Mouse (Mus musculus): ENCODE measurements around the gene Relb.

Gene Relb

DNA sequence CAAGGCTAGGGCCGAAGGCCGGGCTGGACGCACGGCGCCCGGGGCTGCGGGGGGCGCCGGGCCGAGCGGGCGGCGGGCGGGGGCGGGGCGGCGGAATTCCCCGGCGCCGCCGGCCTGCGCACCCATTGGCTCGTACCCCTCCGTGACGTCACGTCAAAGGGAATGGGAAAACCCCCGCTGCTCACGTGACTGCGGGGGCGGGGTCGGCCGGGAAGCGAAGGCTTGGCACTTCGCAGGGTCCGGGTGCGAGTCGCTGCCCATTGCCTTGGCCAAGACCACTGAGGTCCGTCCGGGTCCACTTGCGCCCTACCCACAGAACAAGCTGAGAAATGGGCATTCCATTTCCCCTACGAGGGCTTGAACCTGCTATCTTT is at the start of gene Relb:
TSS of gene Relb (minus strand) at position 78 of the 374 bp plus-strand sequence.
- peak; percentile 82 to 88 for DNase-seq (ENCODE audit: low spot score in 2 of 2)

DNA sequence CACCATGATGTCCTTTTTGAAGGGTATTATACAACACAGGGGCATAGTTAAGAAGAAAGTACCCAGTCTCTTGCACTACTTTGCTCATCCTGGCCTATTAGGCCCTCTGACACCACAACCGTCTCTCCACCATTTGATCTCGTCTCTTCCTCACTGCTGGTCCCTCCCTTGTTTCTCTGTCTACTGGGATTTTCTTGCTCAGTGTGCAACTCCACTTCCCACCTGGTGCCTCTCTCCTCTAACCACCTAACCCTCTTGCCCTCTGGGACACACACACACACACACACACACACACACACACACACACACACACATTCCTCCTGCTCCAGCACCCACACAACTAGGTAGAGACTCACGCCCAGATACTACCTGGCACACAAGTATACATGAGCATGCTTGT is 49.7 kb upstream of the Relb start:
- DNase-seq (ENCODE audit: low spot score in 2 of 2): no peak

DNA sequence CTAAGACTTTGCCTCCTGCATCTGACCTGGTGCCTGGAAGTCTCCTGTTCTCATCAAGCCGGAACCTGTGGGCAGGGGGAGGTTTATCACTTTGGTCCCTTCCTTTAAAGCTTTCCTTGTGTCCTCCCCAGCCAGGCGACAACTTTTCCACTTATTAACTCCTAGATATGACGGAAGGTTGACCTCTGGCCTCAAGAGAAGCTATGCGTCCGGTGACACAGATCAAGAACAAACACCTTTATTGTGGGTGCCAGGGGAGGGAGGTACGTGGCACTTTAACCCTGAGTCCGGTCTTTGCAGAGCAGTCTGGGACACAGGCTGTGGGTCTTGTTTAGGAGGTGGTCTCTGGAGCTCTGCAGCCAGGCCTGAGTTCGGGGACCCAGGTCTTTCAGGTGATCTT is 48.6 kb upstream of the Relb start, which contains the start of gene Apoc2:
TSS of gene Apoc2 (minus strand) at position 70 of the 400 bp plus-strand sequence.
- DNase-seq (ENCODE audit: low spot score in 2 of 2): no peak

DNA sequence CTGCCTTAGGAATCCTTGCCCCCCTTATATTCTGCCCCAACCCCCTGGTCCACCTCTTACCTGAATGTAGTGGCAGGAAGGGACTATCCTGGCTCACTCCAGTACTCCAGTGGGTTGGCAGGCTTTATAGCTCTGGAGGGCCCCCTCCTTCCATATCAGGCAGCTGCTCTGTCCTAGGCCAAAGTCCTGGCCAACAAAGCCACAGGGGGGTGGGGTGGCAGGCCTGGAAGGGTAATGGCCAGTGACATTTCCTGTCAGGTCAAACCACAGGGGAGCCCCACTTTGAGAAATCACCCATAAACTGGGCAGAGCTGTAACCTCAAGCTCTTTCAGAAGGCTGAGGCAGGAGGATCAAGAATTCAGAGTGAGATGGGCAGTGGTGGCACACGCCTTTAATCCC is 47.4 kb upstream of the Relb start:
- DNase-seq (ENCODE audit: low spot score in 2 of 2): no peak

DNA sequence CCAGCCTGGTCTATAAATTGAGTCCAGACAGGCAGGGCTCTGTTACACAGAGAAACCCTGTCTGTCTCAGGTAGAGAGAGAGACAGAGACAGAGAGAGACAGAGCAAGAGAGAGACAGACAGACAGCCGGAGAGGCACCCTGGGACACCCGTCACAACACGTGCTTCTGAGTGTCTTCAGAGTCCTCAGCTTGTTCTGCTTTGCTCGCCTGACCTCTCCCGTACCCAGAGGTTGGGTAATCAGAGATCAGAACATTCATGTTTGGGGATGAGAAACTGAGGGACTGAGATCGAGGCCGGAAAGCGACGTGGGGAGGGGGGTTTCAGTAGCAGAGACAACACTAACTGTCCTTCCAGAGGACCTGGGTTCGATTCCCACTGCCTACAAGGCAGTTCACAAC is 46.6 kb upstream of the Relb start:
- no peak for DNase-seq (ENCODE audit: low spot score in 2 of 2)

DNA sequence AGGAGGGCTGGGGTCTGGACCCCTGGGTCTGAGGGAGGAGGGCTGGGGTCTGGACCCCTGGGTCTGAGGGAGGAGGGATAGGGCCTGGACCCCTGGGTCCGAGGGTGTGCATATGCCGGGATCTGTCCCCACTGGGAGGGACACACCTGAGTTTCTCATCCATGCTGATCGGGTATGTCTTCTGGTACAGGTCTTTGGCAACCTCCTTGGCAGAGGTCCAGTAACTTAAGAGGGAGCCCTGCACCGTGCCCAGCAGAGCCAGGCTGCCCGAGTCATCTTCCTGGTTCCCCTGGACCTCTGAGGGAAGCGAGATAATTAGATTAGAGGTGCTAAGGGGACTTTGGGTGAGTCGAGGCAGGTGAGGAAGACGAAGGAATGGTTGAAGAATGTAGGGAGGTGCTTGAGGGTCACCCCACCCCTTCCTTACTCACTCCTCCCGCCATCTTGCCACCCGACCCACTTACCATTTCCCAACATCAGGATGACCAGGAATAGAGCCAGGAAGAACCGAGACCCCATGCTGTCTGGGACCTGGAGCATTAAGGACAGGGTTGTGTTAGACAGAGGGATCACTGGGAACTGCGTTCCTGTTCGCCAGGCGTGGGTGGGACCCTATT is 44.0 kb upstream of the Relb start:
- no peak for DNase-seq (ENCODE audit: low spot score in 2 of 2)

DNA sequence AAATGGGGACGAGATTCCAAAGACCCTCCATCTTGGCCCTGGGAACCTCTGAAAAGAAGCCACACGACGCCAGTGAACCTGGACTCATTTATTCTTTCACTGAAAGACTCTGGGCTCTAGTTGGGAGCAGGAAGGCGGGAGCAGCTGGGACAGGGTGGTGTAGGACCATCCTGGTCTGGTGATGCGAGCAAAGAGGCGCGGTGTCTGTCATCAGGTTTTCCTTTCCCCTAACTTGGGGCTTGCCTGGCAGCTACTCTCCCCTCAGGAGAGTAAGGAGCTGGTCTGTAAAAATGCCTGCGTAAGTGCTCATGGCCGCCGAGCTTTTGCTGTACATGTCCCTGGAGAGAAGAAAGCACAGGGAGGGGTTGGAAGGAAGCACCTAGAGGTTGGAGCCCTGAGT is 42.3 kb upstream of the Relb start:
- no peak for DNase-seq (ENCODE audit: low spot score in 2 of 2)

DNA sequence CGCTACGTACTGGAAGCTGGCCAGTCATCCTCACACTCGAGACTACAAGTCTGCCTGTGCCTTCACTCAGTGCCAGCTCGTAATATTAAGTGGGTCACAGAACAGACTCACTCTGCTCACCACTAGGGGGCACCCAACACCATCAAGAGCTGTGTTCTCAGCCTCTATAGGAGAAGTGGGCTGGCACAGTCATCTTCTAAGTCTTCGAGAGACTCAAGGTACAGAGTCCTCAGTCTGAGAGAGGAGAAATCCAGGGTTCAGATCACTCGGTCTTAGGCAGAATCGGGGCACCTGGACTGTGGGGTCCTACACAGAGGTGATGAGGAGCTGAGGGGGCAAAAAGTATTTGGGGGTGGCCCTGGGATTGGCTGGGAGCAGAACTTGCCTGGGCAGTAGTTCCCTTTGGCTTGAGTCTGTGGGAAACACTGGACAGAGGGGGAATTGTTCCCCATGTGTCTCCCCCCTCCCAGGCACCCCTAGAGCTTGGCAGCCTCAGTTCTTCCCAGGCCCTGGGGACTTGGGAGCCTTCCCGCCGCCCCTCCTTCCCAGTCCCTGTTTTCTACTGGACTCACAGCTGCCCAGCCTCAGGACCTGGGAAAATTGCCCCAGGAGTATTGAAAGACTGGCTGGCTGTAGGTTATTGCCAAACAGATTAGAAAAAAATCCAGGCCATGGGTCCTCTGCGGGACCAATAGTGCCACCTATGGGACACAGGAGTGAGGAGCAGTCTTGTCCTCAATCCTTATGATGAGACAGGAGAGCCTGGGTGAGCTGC is 39.9 kb upstream of the Relb start:
- DNase-seq (ENCODE audit: low spot score in 2 of 2): peak; percentile 85 to 92

DNA sequence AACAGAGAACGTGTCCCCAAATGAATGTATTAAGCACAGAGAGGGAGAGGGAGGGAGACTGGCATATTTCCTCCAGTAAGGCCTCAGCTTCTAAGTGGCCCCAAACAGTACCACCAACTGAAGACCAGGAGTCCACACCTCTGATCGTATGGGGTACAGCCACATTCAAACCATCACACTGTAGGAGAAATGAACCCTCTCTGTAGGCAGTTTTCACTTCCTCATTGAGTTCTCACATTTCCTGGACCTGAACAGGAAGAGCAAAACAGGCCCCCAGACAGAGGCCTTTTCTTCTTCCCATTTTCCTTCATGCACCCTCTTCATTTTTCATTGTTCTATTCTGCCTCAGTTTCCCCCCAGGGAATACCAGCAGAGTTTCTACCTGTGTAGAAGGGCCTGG is 38.2 kb upstream of the Relb start:
- DNase-seq (ENCODE audit: low spot score in 2 of 2): no peak

DNA sequence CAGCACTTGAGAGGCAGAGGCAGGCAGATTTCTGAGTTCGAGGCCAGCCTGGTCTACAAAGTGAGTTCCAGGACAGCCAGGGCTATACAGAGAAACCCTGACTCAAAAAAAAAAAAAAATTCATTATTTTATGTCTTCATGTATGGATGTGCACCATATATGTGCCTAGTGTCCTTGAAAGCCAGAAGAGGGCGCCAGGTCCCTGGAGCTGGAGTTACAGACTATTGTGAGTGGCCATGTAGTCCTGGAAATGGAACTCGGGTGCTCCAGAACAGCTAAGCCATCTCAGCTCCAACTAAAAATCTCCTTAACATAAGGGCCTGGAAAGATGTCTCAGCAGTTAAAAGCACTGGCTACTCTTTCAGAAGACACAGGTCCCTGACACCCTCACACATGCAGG is 37.5 kb upstream of the Relb start:
- no peak for DNase-seq (ENCODE audit: low spot score in 2 of 2)

DNA sequence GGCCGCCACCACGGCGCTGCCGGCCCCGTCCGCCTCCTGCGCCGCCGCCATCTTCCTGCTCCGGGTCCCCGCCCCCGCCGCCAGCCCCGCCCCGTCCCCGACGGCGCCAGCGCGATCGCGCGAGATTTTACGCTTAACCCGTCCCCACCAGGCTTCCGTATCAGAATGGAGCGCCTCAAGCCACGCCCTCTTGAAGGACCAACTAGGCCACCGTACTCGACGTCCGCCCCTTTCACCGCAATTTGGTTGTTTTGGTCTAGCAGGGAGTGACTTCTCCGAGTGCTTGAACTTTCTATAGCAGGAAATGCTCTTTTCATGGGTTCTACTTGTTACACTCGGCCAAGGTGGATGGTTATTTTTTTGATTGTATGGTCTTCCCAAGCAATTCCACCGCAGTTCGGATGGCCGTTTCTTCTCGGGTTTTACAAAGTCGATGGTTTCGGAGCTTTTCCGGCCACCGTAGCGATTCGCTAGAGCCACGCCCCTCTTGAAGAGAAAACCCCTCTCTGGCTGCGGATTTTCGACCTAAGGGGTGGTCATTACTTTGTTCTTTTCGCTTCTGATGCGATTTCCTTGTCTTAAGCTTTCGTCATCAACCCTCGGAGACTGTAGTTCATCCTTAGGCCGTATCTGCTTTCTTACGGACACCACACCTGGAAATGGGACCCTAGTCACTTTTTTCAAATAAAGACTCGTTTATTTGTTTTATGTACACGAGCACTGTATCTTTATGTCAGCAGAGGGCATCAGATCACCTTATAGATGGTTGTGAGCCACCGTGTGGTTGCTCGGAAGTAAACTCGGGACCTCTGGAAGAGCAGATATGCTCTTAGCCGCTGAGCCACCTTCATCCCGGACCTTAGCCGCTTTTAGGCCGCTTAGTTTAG is 36.0 kb upstream of the Relb start, which contains the start of gene Clptm1:
TSS of gene Clptm1 (minus strand) at position 79 of the 887 bp plus-strand sequence.
- peak; percentile 94 to 97 for DNase-seq (ENCODE audit: low spot score in 2 of 2)

DNA sequence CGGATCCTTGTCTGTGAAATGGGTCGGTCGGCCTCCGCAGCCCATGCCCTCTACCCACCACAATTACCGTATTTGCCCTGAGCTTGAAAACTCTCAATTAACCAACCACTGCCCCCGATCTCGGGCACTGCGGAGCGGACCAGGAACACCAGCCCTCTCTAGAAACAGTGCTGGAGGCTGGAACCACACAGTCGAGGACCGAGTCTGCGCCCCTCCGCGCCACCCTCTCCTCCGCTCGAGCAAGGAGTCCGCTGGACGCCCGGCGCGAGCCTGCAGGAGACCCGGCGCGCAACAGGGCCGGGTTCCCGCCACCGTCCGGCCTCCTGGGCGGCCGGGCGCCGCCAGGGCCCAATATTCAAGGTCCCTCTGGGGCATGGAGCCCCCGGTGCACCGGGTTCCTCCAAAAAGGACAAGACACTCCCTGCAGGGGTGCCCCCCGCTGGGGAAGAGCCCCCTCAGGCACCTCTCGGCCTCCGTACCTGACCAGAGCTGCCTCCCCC is 35.3 kb upstream of the Relb start:
- DNase-seq (ENCODE audit: low spot score in 2 of 2): no peak

DNA sequence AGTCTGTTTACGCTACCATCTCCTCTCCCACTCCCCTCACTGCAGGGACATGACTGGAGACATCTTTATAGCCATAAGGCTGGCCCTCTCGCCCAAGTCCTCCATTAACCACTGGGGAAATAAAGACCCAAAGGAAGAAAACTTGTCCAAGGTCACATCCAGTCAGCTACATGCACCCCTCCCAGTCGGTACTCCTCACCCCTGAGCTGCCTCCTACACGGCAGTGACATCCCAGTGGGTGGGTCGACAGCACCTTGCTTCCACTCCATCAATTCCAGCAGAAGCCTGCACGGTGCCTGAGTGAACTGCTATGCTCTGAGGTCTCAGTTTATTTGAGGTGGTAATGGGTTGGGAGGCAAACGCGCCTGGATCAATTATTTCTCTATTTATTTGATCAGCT is 34.7 kb upstream of the Relb start:
- peak in 1 of 2 experiments; percentile 15 for DNase-seq (ENCODE audit: low spot score in 2 of 2)

DNA sequence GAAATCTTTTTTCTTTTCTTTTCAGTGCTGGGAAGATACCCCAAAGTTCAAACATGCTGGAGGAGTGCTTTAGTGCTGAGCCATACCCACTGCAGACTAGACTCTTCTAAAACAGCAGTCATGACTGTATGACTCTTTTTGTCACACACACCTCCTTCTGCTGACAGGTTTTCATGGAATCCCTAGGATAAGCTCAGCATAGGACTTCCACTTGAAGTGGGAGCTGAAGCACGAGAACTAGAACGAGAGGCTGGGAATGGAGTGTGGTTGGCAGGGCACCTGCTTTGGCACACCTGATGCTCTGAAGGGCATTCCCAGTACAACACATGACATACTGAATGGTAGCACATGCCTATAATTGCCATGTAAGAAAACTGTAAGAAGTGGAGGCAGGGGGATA is 23.4 kb upstream of the Relb start:
- no peak for DNase-seq (ENCODE audit: low spot score in 2 of 2)

DNA sequence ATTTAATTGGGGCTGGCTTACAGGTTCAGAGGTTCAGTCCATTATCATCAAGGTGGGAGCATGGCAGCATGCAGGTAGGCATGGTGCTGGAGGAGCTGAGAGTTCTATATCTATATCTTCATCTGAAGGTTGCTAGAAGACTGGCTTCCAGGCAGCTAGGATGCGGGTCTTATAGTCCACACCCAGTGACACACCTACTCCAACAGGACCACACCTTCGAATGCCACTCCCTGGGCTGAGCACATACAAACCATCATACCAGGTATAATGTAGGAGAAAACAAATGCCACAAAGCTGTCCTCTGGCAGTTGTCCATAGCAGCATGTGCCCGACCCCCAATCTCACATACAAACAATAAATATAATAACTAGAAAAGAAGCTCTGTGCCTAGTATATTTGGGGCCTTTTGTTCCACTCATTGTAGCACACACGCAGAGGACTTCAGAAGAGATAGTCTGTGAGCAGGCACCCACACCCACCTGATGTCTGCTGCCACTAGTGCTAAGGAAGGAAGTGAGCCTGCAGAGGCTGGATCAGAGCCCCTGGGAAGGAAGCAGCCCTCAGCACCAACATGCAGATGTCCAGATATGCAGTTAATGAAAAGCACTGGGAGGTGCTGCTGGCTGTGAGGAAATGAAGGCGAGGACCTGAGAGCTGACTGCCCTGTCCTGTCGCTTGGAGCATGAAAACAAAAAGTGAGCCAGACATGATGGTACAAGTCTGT is 22.0 kb upstream of the Relb start:
- no peak for DNase-seq (ENCODE audit: low spot score in 2 of 2)

DNA sequence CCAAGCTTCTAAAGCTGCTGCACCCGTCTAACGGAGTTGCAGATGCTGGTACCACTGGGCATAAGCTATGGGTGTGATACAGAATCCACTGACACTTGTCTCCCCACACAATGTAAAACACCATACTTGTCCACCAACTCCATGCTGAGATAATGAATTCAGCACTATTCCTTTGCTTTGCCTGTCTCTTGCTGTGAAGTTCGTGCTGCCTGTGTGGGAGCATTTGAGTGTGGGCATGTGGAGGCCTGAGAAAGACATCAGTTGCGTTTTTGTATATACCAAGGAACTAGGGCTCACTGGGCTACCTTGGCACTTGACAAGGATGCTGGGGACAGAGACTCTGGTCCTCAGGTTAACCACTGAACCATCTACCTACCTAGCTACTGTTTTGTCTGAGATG is 12.0 kb upstream of the Relb start:
- no peak for DNase-seq (ENCODE audit: low spot score in 2 of 2)

DNA sequence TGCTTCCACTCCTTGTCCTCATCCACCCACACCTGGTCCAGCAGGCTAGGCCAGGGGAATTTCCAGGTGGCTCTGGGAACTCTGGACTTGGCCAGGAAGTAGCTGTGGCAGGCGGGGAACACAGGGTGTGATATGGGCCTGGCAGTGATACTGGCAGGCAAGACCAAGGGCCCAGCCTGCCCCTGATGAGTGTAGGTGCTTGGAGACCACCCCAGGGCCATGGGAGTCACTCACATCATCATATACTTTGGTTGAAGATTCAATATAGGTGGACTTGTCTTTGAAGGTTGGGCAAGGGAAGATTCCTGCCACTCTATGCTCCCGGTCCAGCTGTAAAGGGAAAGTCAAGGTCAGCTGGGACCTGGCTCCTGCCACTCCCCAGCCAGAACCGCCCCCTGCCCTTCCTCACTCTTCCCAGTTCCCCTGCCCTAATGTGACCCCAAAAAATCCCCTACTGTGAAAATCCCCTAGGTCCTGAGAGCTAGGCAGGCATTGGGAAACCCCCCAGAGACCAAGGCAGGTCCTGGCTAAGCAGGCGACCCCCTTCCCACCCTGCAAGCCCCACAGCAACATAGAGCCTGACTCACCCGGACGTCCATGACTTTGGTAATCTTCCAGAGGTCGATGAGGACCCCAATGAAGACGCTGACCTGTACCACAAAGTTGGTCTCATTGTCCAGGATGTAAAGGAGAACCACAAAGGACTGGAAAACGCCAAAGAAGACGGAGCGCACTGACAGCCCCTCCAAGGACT is 6.0 kb upstream of the Relb start:
- DNase-seq (ENCODE audit: low spot score in 2 of 2): no peak

DNA sequence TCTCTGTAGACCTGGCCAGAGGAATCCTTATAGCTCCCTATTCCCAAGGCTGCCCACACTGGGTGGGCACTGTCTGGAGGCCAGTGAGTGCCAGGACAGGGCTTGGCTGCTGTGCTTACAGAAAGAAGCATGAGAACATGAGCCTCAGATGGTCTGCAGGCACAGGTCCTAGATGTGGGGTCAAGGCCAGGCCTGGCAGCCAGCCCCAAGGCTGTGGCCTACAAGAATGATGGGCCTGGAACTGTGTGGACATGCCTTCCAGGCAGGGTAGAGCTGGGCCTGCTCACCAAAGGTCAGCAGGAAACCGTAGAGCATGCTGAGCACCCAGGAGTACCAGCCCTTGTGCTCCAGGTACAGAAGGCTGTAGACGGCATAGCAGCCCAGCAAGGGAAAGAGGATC is 5.4 kb upstream of the Relb start:
- no peak for DNase-seq (ENCODE audit: low spot score in 2 of 2)

DNA sequence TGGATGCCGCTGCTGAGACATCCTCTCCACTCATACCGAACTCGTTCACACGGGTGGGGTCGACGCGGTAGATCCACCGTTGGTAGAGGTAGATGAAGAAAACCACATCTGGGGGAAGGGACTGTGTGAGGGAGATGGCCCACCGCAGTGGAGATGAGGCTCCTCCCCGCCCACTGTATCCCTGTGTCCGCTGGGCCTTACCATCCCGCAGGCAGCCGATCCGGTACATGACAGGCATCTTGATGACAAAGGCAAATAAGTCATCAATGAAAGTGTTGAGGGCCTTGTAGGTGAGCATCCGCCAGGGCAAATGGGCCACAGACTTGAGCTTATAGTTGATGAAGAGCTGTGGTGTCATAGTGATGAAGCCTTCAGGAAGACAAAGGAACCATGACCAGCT is 4.6 kb upstream of the Relb start:
- no peak for DNase-seq (ENCODE audit: low spot score in 2 of 2)

DNA sequence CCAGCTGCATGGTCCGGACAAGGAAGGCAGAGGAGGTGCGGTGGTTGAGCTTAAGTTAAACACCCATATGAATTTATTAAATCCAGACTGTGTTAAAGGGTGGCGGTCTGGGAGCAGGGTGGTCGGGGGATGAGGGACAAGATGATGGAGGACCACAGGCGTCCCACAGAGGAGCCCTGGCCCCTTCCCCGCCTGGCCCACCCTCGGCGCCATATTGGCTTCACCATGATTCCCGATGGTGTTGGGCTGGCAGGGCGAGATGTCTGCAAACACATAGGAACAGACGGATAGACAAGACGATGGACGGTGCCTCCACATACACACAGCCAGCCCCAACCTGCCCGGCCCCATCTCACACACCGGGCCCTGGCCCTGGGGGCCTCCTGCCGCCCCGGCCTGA is 4.0 kb upstream of the Relb start:
- DNase-seq (ENCODE audit: low spot score in 2 of 2): no peak

DNA sequence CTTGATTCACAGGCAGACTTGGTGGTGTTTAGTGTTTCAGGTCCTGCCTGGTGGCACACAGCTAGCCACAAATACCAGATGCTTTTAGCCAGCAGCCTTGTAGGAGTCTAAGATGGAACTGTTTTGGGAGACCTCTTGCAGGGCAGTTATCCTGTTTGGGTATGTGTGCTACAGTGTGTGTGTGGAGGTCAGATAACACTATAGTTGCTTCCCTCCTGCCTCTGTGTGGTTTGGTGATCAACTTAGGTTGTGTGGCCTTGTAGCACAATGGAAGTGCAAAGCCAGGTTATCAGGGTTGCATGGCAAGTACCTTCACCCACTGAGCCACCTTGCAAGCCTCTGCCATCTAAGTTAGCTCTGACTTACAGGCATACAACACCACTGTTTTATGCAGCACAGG is 3.5 kb upstream of the Relb start:
- no peak for DNase-seq (ENCODE audit: low spot score in 2 of 2)

All from cerebellum, postnatal 4 days (tissue).